Comparison of ENCODE assay signal across 7 mouse cellular contexts in genomic region chr17:78916899-78917298, GRCm38 (mm10). TPM values are rescaled to one million over a fixed set of nuclear protein-coding genes. Genes with fewer than 3 reads are reported as not detected.
DNase-seq lines count a peak whose midpoint lies in the region; ATAC-seq lines count a peak whose summit lies in the region.

No protein-coding gene starts in this region.

- no peaks in the 10 kb centered on the region for H3K9me3 ChIP-seq in lung, embryonic 16.5 days (ENCODE audit: control insufficient read depth, low read length)
- no peaks in the 10 kb centered on the region for H3K9me3 ChIP-seq in embryonic facial prominence, embryonic 14.5 days (ENCODE audit: control insufficient read depth, low read length)
- no peaks in the 10 kb centered on the region for H3K9me3 ChIP-seq in limb, embryonic 11.5 days (ENCODE audit: control insufficient read depth, low read length)
- H3K9me3 ChIP-seq in stomach, embryonic 14.5 days (ENCODE audit: control insufficient read depth, low read depth, low read length), result no peaks in the 10 kb centered on the region

- 0 out of 2 replicates have a peak, but pooled peaks have one; percentile 17 for ATAC-seq in lung, embryonic 16.5 days (ENCODE audit: low read depth)
- ATAC-seq in embryonic facial prominence, embryonic 14.5 days (ENCODE audit: low read depth), result 0 out of 2 replicates have a peak, but pooled peaks have one; percentile 10
- ATAC-seq in limb, embryonic 11.5 days (ENCODE audit: insufficient number of reproducible peaks, low FRiP score, low TSS enrichment, low read depth), result peak; percentile 48
- no peak for ATAC-seq in stomach, embryonic 14.5 days (ENCODE audit: insufficient number of reproducible peaks, insufficient read depth, low FRiP score, low read depth)

- peak overlapping the region; percentile 89 for H3K4me2 ChIP-seq in lung, embryonic 16.5 days (ENCODE audit: low read depth, low read length)
- H3K4me2 ChIP-seq in embryonic facial prominence, embryonic 14.5 days (ENCODE audit: low read depth, low read length), result peak overlapping the region; percentile 64
- H3K4me2 ChIP-seq in limb, embryonic 11.5 days (ENCODE audit: low read depth, severe bottlenecking), result peak overlapping the region; percentile 72
- H3K4me2 ChIP-seq in stomach, embryonic 14.5 days (replicated peaks; ENCODE audit: low read depth, low read length), result peak overlapping the region; percentile 65

- H3K36me3 ChIP-seq in lung, embryonic 16.5 days (ENCODE audit: control insufficient read depth, insufficient read depth, low read length), result peaks cover 19% of the 10 kb centered on the region
- peaks cover 31% of the 10 kb centered on the region for H3K36me3 ChIP-seq in embryonic facial prominence, embryonic 14.5 days (ENCODE audit: control insufficient read depth, insufficient read depth, low read length)
- H3K36me3 ChIP-seq in limb, embryonic 11.5 days (ENCODE audit: control insufficient read depth, insufficient read depth, low read length), result peaks cover 9% of the 10 kb centered on the region; the same call in 1 of the 2 replicates
- H3K36me3 ChIP-seq in stomach, embryonic 14.5 days (ENCODE audit: control insufficient read depth, insufficient read depth, low read length), result peaks cover 29% of the 10 kb centered on the region; the same call in 1 of the 2 replicates

- no peak for DNase-seq in lung, postnatal 10 days
- DNase-seq in embryonic facial prominence, embryonic 14.5 days (ENCODE audit: low spot score), result no peak
- no peak for DNase-seq in limb, embryonic 11.5 days (ENCODE audit: low spot score)
- DNase-seq in left cerebral cortex, adult 11 months (ENCODE audit: low spot score), result no peak
- DNase-seq in layer of hippocampus, adult 9-11 months, result no peak

- peak overlapping the region; percentile 95 for H3K27ac ChIP-seq in lung, embryonic 16.5 days (ENCODE audit: low read length)
- H3K27ac ChIP-seq in embryonic facial prominence, embryonic 14.5 days (replicated peaks; ENCODE audit: low read depth, low read length), result peak overlapping the region; percentile 62
- peak overlapping the region; percentile 75; the same call in 1 of the 2 replicates for H3K27ac ChIP-seq in limb, embryonic 11.5 days (replicated peaks; ENCODE audit: low read depth, low read length)
- peak overlapping the region; percentile 74; the same call in 1 of the 2 replicates for H3K27ac ChIP-seq in stomach, embryonic 14.5 days (ENCODE audit: low read length)

- peak overlapping the region; percentile 79 for H3K4me3 ChIP-seq in lung, embryonic 16.5 days (ENCODE audit: low read length)
- peak overlapping the region; percentile 62 for H3K4me3 ChIP-seq in embryonic facial prominence, embryonic 14.5 days (ENCODE audit: low read depth, low read length)
- H3K4me3 ChIP-seq in limb, embryonic 11.5 days (ENCODE audit: low read depth, low read length), result peak overlapping the region; percentile 56
- H3K4me3 ChIP-seq in stomach, embryonic 14.5 days (ENCODE audit: low read depth, low read length), result peak overlapping the region; percentile 57

- peak overlapping the region; percentile 90 for H3K9ac ChIP-seq in lung, embryonic 16.5 days (ENCODE audit: low read length)
- peak overlapping the region; percentile 79 for H3K9ac ChIP-seq in embryonic facial prominence, embryonic 14.5 days (ENCODE audit: low read depth, low read length)
- peak overlapping the region; percentile 77 for H3K9ac ChIP-seq in limb, embryonic 11.5 days (ENCODE audit: low read length)
- peak overlapping the region; percentile 57 for H3K9ac ChIP-seq in stomach, embryonic 14.5 days (replicated peaks; ENCODE audit: low read depth, low read length)

- H3K27me3 ChIP-seq in lung, embryonic 16.5 days (ENCODE audit: control insufficient read depth, insufficient read depth, low read depth, low read length), result no peaks in the 10 kb centered on the region
- no peaks in the 10 kb centered on the region for H3K27me3 ChIP-seq in embryonic facial prominence, embryonic 14.5 days (replicated peaks; ENCODE audit: control insufficient read depth, insufficient read depth, low read length)
- H3K27me3 ChIP-seq in limb, embryonic 11.5 days (ENCODE audit: control insufficient read depth, insufficient read depth, low read length), result no peaks in the 10 kb centered on the region
- no peaks in the 10 kb centered on the region for H3K27me3 ChIP-seq in stomach, embryonic 14.5 days (ENCODE audit: control insufficient read depth, insufficient read depth, low read length)

- WGBS in lung, embryonic 16.5 days, result under 1% methylated on average over 11 of the region's 11 CpGs
- 2% methylated on average over 11 of the region's 11 CpGs for WGBS in embryonic facial prominence, embryonic 14.5 days
- 3% methylated on average over 11 of the region's 11 CpGs for WGBS in limb, embryonic 11.5 days
- 1% methylated on average over 11 of the region's 11 CpGs for WGBS in stomach, embryonic 14.5 days

- H3K4me1 ChIP-seq in lung, embryonic 16.5 days (replicated peaks; ENCODE audit: control insufficient read depth, insufficient read depth, low read length), result peaks cover 14% of the 10 kb centered on the region
- H3K4me1 ChIP-seq in embryonic facial prominence, embryonic 14.5 days (ENCODE audit: control insufficient read depth, insufficient read depth, low read length), result peaks cover 10% of the 10 kb centered on the region
- no peaks in the 10 kb centered on the region for H3K4me1 ChIP-seq in limb, embryonic 11.5 days (ENCODE audit: control insufficient read depth, insufficient read depth, low read length)
- H3K4me1 ChIP-seq in stomach, embryonic 14.5 days (ENCODE audit: control insufficient read depth, insufficient read depth, low read length), result peaks cover 11% of the 10 kb centered on the region; the same call in 1 of the 2 replicates

RNA-seq across cellular contexts. Expression of gene Cebpzos, which starts 0.6 kb away (rescaled TPM):
- polyA plus RNA-seq in lung, embryonic 16.5 days (2015; fragmentation: Nextera tagmentation; extraction: Ambion mirVana), result 80.7 and 95.5 TPM in 2 replicates
- polyA plus RNA-seq in embryonic facial prominence, embryonic 14.5 days (2014; fragmentation: Nextera tagmentation; extraction: Ambion mirVana), result 95.6 and 96.4 TPM in 2 replicates
- 87.8 and 88.4 TPM in 2 replicates for polyA plus RNA-seq in limb, embryonic 11.5 days (2014; fragmentation: Nextera tagmentation; extraction: Ambion mirVana)
- 113 and 122 TPM in 2 replicates for polyA plus RNA-seq in stomach, embryonic 14.5 days (2014; fragmentation: Nextera tagmentation; extraction: Ambion mirVana)

RNA-seq across cellular contexts. Expression of gene Sult6b1, which starts 10.1 kb away (rescaled TPM):
- 0.34 TPM in 1 of 2 replicates, not detected in the other for polyA plus RNA-seq in lung, embryonic 16.5 days (2015; fragmentation: Nextera tagmentation; extraction: Ambion mirVana)
- 0.22 and 0.75 TPM in 2 replicates for polyA plus RNA-seq in embryonic facial prominence, embryonic 14.5 days (2014; fragmentation: Nextera tagmentation; extraction: Ambion mirVana)
- 0.12 and 0.17 TPM in 2 replicates for polyA plus RNA-seq in limb, embryonic 11.5 days (2014; fragmentation: Nextera tagmentation; extraction: Ambion mirVana)
- polyA plus RNA-seq in stomach, embryonic 14.5 days (2014; fragmentation: Nextera tagmentation; extraction: Ambion mirVana), result 0.24 TPM in 1 of 2 replicates, not detected in the other

RNA-seq across cellular contexts. Expression of gene Cebpz, which starts 20.0 kb away (rescaled TPM):
- polyA plus RNA-seq in lung, embryonic 16.5 days (2015; fragmentation: Nextera tagmentation; extraction: Ambion mirVana), result 44.2 and 56.1 TPM in 2 replicates
- 53.3 and 54.7 TPM in 2 replicates for polyA plus RNA-seq in embryonic facial prominence, embryonic 14.5 days (2014; fragmentation: Nextera tagmentation; extraction: Ambion mirVana)
- polyA plus RNA-seq in limb, embryonic 11.5 days (2014; fragmentation: Nextera tagmentation; extraction: Ambion mirVana), result 68.7 and 78.5 TPM in 2 replicates
- 61.0 and 72.0 TPM in 2 replicates for polyA plus RNA-seq in stomach, embryonic 14.5 days (2014; fragmentation: Nextera tagmentation; extraction: Ambion mirVana)

RNA-seq across cellular contexts. Expression of gene Ndufaf7, which starts 20.0 kb away (rescaled TPM):
- polyA plus RNA-seq in lung, embryonic 16.5 days (2015; fragmentation: Nextera tagmentation; extraction: Ambion mirVana), result 54.0 and 56.8 TPM in 2 replicates
- polyA plus RNA-seq in embryonic facial prominence, embryonic 14.5 days (2014; fragmentation: Nextera tagmentation; extraction: Ambion mirVana), result 49.0 and 52.5 TPM in 2 replicates
- polyA plus RNA-seq in limb, embryonic 11.5 days (2014; fragmentation: Nextera tagmentation; extraction: Ambion mirVana), result 46.5 and 52.1 TPM in 2 replicates
- polyA plus RNA-seq in stomach, embryonic 14.5 days (2014; fragmentation: Nextera tagmentation; extraction: Ambion mirVana), result 62.0 and 63.8 TPM in 2 replicates

RNA-seq across cellular contexts. Expression of gene Eif2ak2, which starts 34.5 kb away (rescaled TPM):
- polyA plus RNA-seq in lung, embryonic 16.5 days (2015; fragmentation: Nextera tagmentation; extraction: Ambion mirVana), result 10.6 and 11.0 TPM in 2 replicates
- polyA plus RNA-seq in embryonic facial prominence, embryonic 14.5 days (2014; fragmentation: Nextera tagmentation; extraction: Ambion mirVana), result 6.8 and 8.0 TPM in 2 replicates
- 8.2 and 8.6 TPM in 2 replicates for polyA plus RNA-seq in limb, embryonic 11.5 days (2014; fragmentation: Nextera tagmentation; extraction: Ambion mirVana)
- polyA plus RNA-seq in stomach, embryonic 14.5 days (2014; fragmentation: Nextera tagmentation; extraction: Ambion mirVana), result 12.8 and 18.9 TPM in 2 replicates
